Mouse (Mus musculus): ENCODE measurements at regions not wholly inside any gene's neighbourhood (a gene's known extent, or its start where the extent isn't known, plus 50 kb on each side); places are given as distances from the start of the nearest gene placed in this dataset.

DNA sequence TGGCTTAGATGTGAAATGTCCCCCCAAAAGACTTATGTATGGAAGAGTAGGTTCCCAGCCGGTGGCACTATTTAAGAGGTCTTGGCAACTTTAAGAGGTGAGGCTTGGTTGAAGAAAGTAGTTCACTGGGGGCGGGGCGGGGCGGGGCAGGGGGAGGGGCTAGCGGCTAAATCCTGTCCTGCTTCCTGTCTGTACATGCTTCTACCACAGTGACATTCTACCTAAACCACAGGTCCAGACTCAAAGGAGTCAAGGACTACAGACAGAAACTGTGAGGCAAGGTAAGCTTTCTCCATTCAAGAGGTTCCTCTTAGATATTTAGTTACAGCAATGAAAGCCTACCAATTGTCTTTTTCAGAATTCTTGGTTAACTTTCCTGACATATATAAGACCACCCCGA is 93.6 kb upstream of the Usp9x start:
- Histone ChIP-seq H3K79me2 (replicated peaks; ENCODE audit: control insufficient read depth, extremely low read depth, insufficient read depth, poor library complexity, severe bottlenecking) (no peaks in the 10 kb centered on the region), H3K4me1 (ENCODE audit: control insufficient read depth in 1 of 2, insufficient read depth in 2 of 2) (no peaks in the 10 kb centered on the region), H3K9me3 (replicated peaks; ENCODE audit: low read length) (no peaks in the 10 kb centered on the region), H3K4me2 (ENCODE audit: insufficient read depth, low read depth, poor library complexity, severe bottlenecking) (peak overlapping the region; percentile 29; the same call in 1 of the 2 replicates), H3K4me3 (replicated peaks in 1 of 3; ENCODE audit: low read depth in 2 of 3, low read length in 2 of 3, poor library complexity in 1 of 3) (peak overlapping the region; percentile 41 to 73 (median 50)), H3K27me3 (replicated peaks) (no peaks in the 10 kb centered on the region), H3K27ac (ENCODE audit: insufficient read depth, low read depth) (no peak overlapping the region), H3K9ac (ENCODE audit: insufficient read depth, low read depth) (peak overlapping the region; percentile 63), H3K36me3 (replicated peaks in 1 of 2; ENCODE audit: control insufficient read depth in 1 of 2, insufficient read depth in 1 of 2, low read length in 1 of 2) (no peaks in the 10 kb centered on the region)
- no peak for TF ChIP-seq ETS1 (conservative IDR thresholded peaks at IDR 0.05; ENCODE audit: low read depth, low read length)
- TF ChIP-seq SIN3A (IDR thresholded peaks at IDR 0.05; ENCODE audit: low read length) = peak; percentile 59; the same call in 1 of the 2 replicates
- 0 out of 2 replicates have a peak, but pooled peaks have one; percentile 35 for TF ChIP-seq TBP (conservative IDR thresholded peaks at IDR 0.05; ENCODE audit: low read depth, low read length)
- TF ChIP-seq POLR2A (IDR thresholded peaks at IDR 0.05; ENCODE audit: low read depth, low read length) = peak; percentile 46; the same call in 1 of the 2 replicates
- TF ChIP-seq ELF1 (IDR thresholded peaks at IDR 0.05; ENCODE audit: low read depth, low read length) = peak; percentile 16; the same call in 1 of the 2 replicates
- no peak for TF ChIP-seq CHD1 (IDR thresholded peaks at IDR 0.05; ENCODE audit: low read depth, low read length)
- TF ChIP-seq TCF12 (IDR thresholded peaks at IDR 0.05; ENCODE audit: low read depth, low read length) = 0 out of 2 replicates have a peak, but pooled peaks have one; percentile 12
- TF ChIP-seq NELFE (IDR thresholded peaks at IDR 0.05; ENCODE audit: low read depth, low read length) = 0 out of 2 replicates have a peak, but pooled peaks have one; percentile 46
- no peak for TF ChIP-seq MAZ (IDR thresholded peaks at IDR 0.05; ENCODE audit: low read depth, low read length)
- dilution Hi-C loops (cut with MboI; ENCODE audit: extremely low pct_ligation_motif_present, extremely low pct_unique_long_range_greater_than_20kb, low sequenced_read_pairs) = no loop called here
- in situ Hi-C loops (cut with MboI; ENCODE audit: low pct_ligation_motif_present, low pct_unique_long_range_greater_than_20kb, low sequenced_read_pairs) = no loop called here
- peak; percentile 42 for DNase-seq (ENCODE audit: extremely low read depth)

DNA sequence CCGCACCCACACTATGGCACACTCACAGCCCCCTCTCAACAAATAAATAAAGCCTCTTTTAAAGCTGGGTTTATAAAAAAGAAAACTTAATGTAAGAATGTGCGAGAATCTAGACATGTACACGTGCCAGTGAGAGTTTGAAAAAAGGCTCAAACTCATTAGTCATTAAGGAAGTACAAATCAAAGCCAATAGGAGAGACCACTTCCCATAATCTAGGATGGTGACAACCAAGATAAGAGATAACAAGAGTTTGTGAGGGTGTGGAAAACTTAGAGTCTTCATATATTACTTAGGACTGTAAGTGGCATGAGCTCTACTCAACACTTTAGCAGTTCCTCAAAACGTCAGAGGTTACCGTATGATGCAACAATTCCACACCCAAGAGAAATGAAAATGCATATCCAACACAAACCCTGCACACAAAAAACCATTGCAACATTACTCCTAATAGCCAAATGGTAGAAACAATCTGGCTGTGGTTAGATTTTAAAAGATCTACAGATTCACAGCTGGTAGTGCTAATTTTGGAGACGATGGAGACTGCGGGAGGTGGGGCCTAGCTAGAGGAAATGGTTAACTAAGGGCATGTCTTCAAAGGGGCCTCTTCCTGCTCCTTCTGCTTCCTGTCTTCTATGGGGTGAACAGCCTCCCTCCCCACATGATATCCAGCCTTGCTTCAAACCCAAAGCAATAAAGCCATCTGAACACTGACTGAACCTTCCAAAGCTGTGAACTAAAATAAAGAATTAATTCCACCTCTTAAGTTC is 102.1 kb upstream of the Usp9x start:
- no peak for DNase-seq (ENCODE audit: extremely low read depth)
- dilution Hi-C loops (cut with MboI; ENCODE audit: extremely low pct_ligation_motif_present, extremely low pct_unique_long_range_greater_than_20kb, low sequenced_read_pairs) = no loop called here

DNA sequence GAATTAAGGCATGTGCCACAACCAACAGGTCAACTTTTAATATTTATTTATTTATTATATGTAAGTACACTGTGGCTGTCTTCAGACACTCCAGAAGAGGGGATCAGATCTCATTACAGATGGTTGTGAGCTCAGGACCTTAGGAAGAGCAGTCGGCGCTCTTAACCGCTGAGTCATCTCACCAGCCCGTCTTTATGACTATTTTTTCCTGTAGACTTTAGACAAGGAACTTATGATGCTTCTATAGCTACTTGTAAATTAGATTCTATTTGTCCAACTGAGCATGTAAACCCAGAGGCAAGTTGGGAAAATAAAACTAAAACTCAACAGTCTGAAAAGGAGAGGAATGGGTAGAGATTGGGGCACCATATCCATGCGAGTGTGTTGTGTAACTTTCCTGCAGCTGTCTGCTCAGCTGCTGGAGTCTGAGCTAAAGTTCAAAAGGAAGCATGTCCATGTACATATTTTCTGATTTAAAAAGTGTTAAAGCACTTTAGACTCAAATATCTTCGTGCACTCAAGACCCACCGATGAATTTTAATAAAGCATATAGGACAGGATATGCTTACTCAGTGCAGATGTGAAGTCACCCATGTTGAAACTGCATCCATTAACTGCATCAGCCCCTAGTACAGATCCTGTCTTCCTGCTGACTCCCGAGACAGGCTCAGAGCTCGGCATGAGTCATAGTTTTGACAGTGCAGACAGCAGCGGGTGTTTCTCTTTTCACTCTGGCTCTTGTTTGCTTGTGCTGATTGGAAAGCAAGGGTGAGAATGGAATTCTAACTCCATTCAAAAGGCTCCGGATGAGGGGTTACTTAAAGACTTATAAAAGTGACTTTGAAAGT is 111.6 kb upstream of the Usp9x start:
- no peaks in the 10 kb centered on the region for H3K79me2 ChIP-seq (replicated peaks; ENCODE audit: control insufficient read depth, extremely low read depth, insufficient read depth, poor library complexity, severe bottlenecking)
- TF ChIP-seq E2F4 (IDR thresholded peaks at IDR 0.05; ENCODE audit: insufficient replicate concordance, low read depth, low read length) (no peak), NELFE (IDR thresholded peaks at IDR 0.05; ENCODE audit: low read depth, low read length) (no peak)
- H3K4me2 ChIP-seq (ENCODE audit: insufficient read depth, low read depth, poor library complexity, severe bottlenecking) = no peak overlapping the region
- DNase-seq (ENCODE audit: extremely low read depth) = no peak
- H3K4me3 ChIP-seq (replicated peaks in 1 of 3; ENCODE audit: low read depth in 2 of 3, low read length in 2 of 3, poor library complexity in 1 of 3) = no peak overlapping the region
- H3K27ac ChIP-seq (ENCODE audit: insufficient read depth, low read depth) = no peak overlapping the region
- H3K9ac ChIP-seq (ENCODE audit: insufficient read depth, low read depth) = no peak overlapping the region
- no peaks in the 10 kb centered on the region for H3K27me3 ChIP-seq (replicated peaks)
- H3K4me1 ChIP-seq (ENCODE audit: control insufficient read depth in 1 of 2, insufficient read depth in 2 of 2) = no peaks in the 10 kb centered on the region
- no peaks in the 10 kb centered on the region for H3K9me3 ChIP-seq (replicated peaks; ENCODE audit: low read length)
- in situ Hi-C loops (cut with MboI; ENCODE audit: low pct_ligation_motif_present, low pct_unique_long_range_greater_than_20kb, low sequenced_read_pairs) (no loop called here), dilution Hi-C loops (cut with MboI; ENCODE audit: extremely low pct_ligation_motif_present, extremely low pct_unique_long_range_greater_than_20kb, low sequenced_read_pairs) (no loop called here)
- H3K36me3 ChIP-seq (replicated peaks in 1 of 2; ENCODE audit: control insufficient read depth in 1 of 2, insufficient read depth in 1 of 2, low read length in 1 of 2) = no peaks in the 10 kb centered on the region

More for the DNA sequence above, 102.1 kb upstream of the Usp9x start:
- Histone ChIP-seq H3K36me3 (replicated peaks in 1 of 2; ENCODE audit: control insufficient read depth in 1 of 2, insufficient read depth in 1 of 2, low read length in 1 of 2) (no peaks in the 10 kb centered on the region), H3K4me2 (ENCODE audit: insufficient read depth, low read depth, poor library complexity, severe bottlenecking) (no peak overlapping the region), H3K79me2 (replicated peaks; ENCODE audit: control insufficient read depth, extremely low read depth, insufficient read depth, poor library complexity, severe bottlenecking) (no peaks in the 10 kb centered on the region), H3K27ac (ENCODE audit: insufficient read depth, low read depth) (no peak overlapping the region), H3K27me3 (replicated peaks) (no peaks in the 10 kb centered on the region), H3K4me1 (ENCODE audit: control insufficient read depth in 1 of 2, insufficient read depth in 2 of 2) (peaks cover 0 to 4% of the 10 kb centered on the region in 2 experiments; a peak in 1 of 4 replicates), H3K9ac (ENCODE audit: insufficient read depth, low read depth) (no peak overlapping the region), H3K4me3 (replicated peaks in 1 of 3; ENCODE audit: low read depth in 2 of 3, low read length in 2 of 3, poor library complexity in 1 of 3) (no peak overlapping the region), H3K9me3 (replicated peaks; ENCODE audit: low read length) (no peaks in the 10 kb centered on the region)
- in situ Hi-C loops (cut with MboI; ENCODE audit: low pct_ligation_motif_present, low pct_unique_long_range_greater_than_20kb, low sequenced_read_pairs) = no loop called here
- TF ChIP-seq GABPA (IDR thresholded peaks at IDR 0.05; ENCODE audit: insufficient replicate concordance, low read depth, low read length) (no peak), MAX (IDR thresholded peaks at IDR 0.05; ENCODE audit: low read length) (no peak)
